Mouse (Mus musculus): ENCODE data around the gene Tom1l1. TPM values are rescaled to one million over a fixed set of nuclear protein-coding genes. Genes with fewer than 3 reads are reported as not detected.
"Not testable (repeated sequence)": the region's sequence is repeated elsewhere in the genome, so short reads cannot be mapped to it uniquely, and the experiment has no call there.

The Tom1l1 gene
- polyA plus RNA-seq (2015; fragmentation: Nextera tagmentation; extraction: Ambion mirVana): 33.4 and 39.2 TPM in 2 replicates

GRCm38 (mm10) chr11:90687460-90688416 lies at the start of gene Tom1l1:
TSS of gene Tom1l1 (minus strand) at chr11:90688366.
- ATAC-seq (ENCODE audit: insufficient number of reproducible peaks, insufficient read depth, low FRiP score, low TSS enrichment, low read depth): peak; percentile 87
- Histone ChIP-seq H3K27ac (peak within 1 kb of the TSS; percentile 68), H3K4me2 (peak within 1 kb of the TSS; percentile 90), H3K27me3 (peaks cover 6% of the 10 kb centered on the region), H3K9me3 (no peaks in the 10 kb centered on the region), H3K36me3 (peaks cover 4% of the 10 kb centered on the region; the same call in 1 of the 2 replicates), H3K4me3 (peak within 1 kb of the TSS; percentile 64), H3K9ac (peak within 1 kb of the TSS; percentile 72), H3K4me1 (peaks cover 19% of the 10 kb centered on the region)
- 2% methylated on average over 47 of the region's 47 CpGs for WGBS

GRCm38 (mm10) chr11:90733575-90733974 lies 45.4 kb upstream of the Tom1l1 start:
- H3K4me1 ChIP-seq: no peaks in the 10 kb centered on the region
- 74% methylated on average over 4 of the region's 4 CpGs for WGBS
- no peak for ATAC-seq (ENCODE audit: insufficient number of reproducible peaks, insufficient read depth, low FRiP score, low TSS enrichment, low read depth)

GRCm38 (mm10) chr11:90727354-90728125 lies 39.4 kb upstream of the Tom1l1 start:
- WGBS: 84% methylated on average over 10 of the region's 10 CpGs
- Histone ChIP-seq H3K4me1 (no peaks in the 10 kb centered on the region), H3K9ac (no peak overlapping the region), H3K36me3 (no peaks in the 10 kb centered on the region), H3K27ac (no peak overlapping the region), H3K9me3 (no peaks in the 10 kb centered on the region), H3K27me3 (no peaks in the 10 kb centered on the region), H3K4me2 (no peak overlapping the region), H3K4me3 (no peak overlapping the region)
- no peak for ATAC-seq (ENCODE audit: insufficient number of reproducible peaks, insufficient read depth, low FRiP score, low TSS enrichment, low read depth)

More at GRCm38 (mm10) chr11:90733575-90733974, 45.4 kb upstream of the Tom1l1 start:
- H3K27ac ChIP-seq: no peak overlapping the region
- H3K9ac ChIP-seq: no peak overlapping the region
- H3K4me3 ChIP-seq: no peak overlapping the region
- H3K4me2 ChIP-seq: no peak overlapping the region
- no peaks in the 10 kb centered on the region for H3K36me3 ChIP-seq
- H3K9me3 ChIP-seq: no peaks in the 10 kb centered on the region
- H3K27me3 ChIP-seq: no peaks in the 10 kb centered on the region

GRCm38 (mm10) chr11:90726730-90727129 lies 38.6 kb upstream of the Tom1l1 start:
- ATAC-seq (ENCODE audit: insufficient number of reproducible peaks, insufficient read depth, low FRiP score, low TSS enrichment, low read depth): no peak
- H3K27me3 ChIP-seq: no peaks in the 10 kb centered on the region

GRCm38 (mm10) chr11:90722304-90722703 lies 34.1 kb upstream of the Tom1l1 start:
- Histone ChIP-seq H3K9ac (no peak overlapping the region), H3K9me3 (no peaks in the 10 kb centered on the region), H3K4me1 (no peaks in the 10 kb centered on the region), H3K27me3 (no peaks in the 10 kb centered on the region), H3K4me3 (no peak overlapping the region), H3K4me2 (no peak overlapping the region), H3K27ac (no peak overlapping the region), H3K36me3 (no peaks in the 10 kb centered on the region)
- ATAC-seq (ENCODE audit: insufficient number of reproducible peaks, insufficient read depth, low FRiP score, low TSS enrichment, low read depth): no peak
- WGBS: 67% methylated on average over 3 of the region's 3 CpGs

More at GRCm38 (mm10) chr11:90726730-90727129, 38.6 kb upstream of the Tom1l1 start:
- Histone ChIP-seq H3K4me2 (no peak overlapping the region), H3K36me3 (no peaks in the 10 kb centered on the region), H3K4me3 (no peak overlapping the region), H3K27ac (no peak overlapping the region), H3K4me1 (no peaks in the 10 kb centered on the region), H3K9me3 (no peaks in the 10 kb centered on the region), H3K9ac (no peak overlapping the region)
- WGBS: 85% methylated on average over 10 of the region's 10 CpGs

- ATAC-seq (ENCODE audit: insufficient number of reproducible peaks, insufficient read depth, low FRiP score, low TSS enrichment, low read depth): no peak
- Histone ChIP-seq H3K27me3 (no peaks in the 10 kb centered on the region), H3K4me2 (no peak overlapping the region), H3K9me3 (no peaks in the 10 kb centered on the region), H3K9ac (no peak overlapping the region), H3K36me3 (no peaks in the 10 kb centered on the region), H3K4me3 (no peak overlapping the region), H3K4me1 (no peaks in the 10 kb centered on the region), H3K27ac (no peak overlapping the region)
- 87% methylated on average over 3 of the region's 3 CpGs for WGBS
These were observed 29.6 kb upstream of the Tom1l1 start for GRCm38 (mm10) chr11:90717719-90718118.

GRCm38 (mm10) chr11:90711596-90711995 lies 23.4 kb upstream of the Tom1l1 start:
- Histone ChIP-seq H3K27ac (no peak overlapping the region), H3K4me3 (no peak overlapping the region), H3K9me3 (no peaks in the 10 kb centered on the region), H3K4me1 (no peaks in the 10 kb centered on the region), H3K27me3 (no peaks in the 10 kb centered on the region), H3K36me3 (no peaks in the 10 kb centered on the region), H3K9ac (no peak overlapping the region), H3K4me2 (no peak overlapping the region)
- 83% methylated on average over 9 of the region's 9 CpGs for WGBS
- no peak for ATAC-seq (ENCODE audit: insufficient number of reproducible peaks, insufficient read depth, low FRiP score, low TSS enrichment, low read depth)

- H3K27ac ChIP-seq; H3K9ac ChIP-seq; H3K27me3 ChIP-seq; H3K4me1 ChIP-seq; H3K36me3 ChIP-seq; H3K4me2 ChIP-seq; ATAC-seq (ENCODE audit: insufficient number of reproducible peaks, insufficient read depth, low FRiP score, low TSS enrichment, low read depth); H3K9me3 ChIP-seq; H3K4me3 ChIP-seq: not testable (repeated sequence)
- 86% methylated on average over 1 of the region's 1 CpGs for WGBS
These were observed 19.0 kb upstream of the Tom1l1 start for GRCm38 (mm10) chr11:90707134-90707533.

GRCm38 (mm10) chr11:90697480-90698240 lies 9.5 kb upstream of the Tom1l1 start:
- peak; percentile 65; the same call in 1 of the 2 replicates for ATAC-seq (ENCODE audit: insufficient number of reproducible peaks, insufficient read depth, low FRiP score, low TSS enrichment, low read depth)
- WGBS: 20% methylated on average over 10 of the region's 10 CpGs
- no peak overlapping the region for H3K27ac ChIP-seq
- H3K36me3 ChIP-seq: no peaks in the 10 kb centered on the region
- H3K9me3 ChIP-seq: no peaks in the 10 kb centered on the region
- no peak overlapping the region for H3K9ac ChIP-seq
- H3K4me2 ChIP-seq: peak overlapping the region; percentile 54
- no peaks in the 10 kb centered on the region for H3K27me3 ChIP-seq
- peak overlapping the region; percentile 17 for H3K4me3 ChIP-seq
- peaks cover 6% of the 10 kb centered on the region; the same call in 1 of the 2 replicates for H3K4me1 ChIP-seq

- 73% methylated on average over 9 of the region's 9 CpGs for WGBS
- Histone ChIP-seq H3K27ac (no peak overlapping the region), H3K9me3 (no peaks in the 10 kb centered on the region), H3K4me2 (no peak overlapping the region), H3K4me3 (no peak overlapping the region), H3K9ac (no peak overlapping the region), H3K4me1 (peaks cover 6% of the 10 kb centered on the region; the same call in 1 of the 2 replicates), H3K36me3 (no peaks in the 10 kb centered on the region), H3K27me3 (no peaks in the 10 kb centered on the region)
- no peak for ATAC-seq (ENCODE audit: insufficient number of reproducible peaks, insufficient read depth, low FRiP score, low TSS enrichment, low read depth)
These were observed 7.6 kb upstream of the Tom1l1 start for GRCm38 (mm10) chr11:90695811-90696210.

- Histone ChIP-seq H3K9me3 (no peaks in the 10 kb centered on the region), H3K27me3 (no peaks in the 10 kb centered on the region), H3K4me1 (peaks cover 6% of the 10 kb centered on the region; the same call in 1 of the 2 replicates), H3K27ac (no peak overlapping the region), H3K9ac (no peak overlapping the region), H3K4me3 (no peak overlapping the region), H3K36me3 (no peaks in the 10 kb centered on the region), H3K4me2 (no peak overlapping the region)
- WGBS: 68% methylated on average over 4 of the region's 4 CpGs
- no peak for ATAC-seq (ENCODE audit: insufficient number of reproducible peaks, insufficient read depth, low FRiP score, low TSS enrichment, low read depth)
These were observed 6.0 kb upstream of the Tom1l1 start for GRCm38 (mm10) chr11:90694206-90694605.
